17 mouse cellular contexts compared by ENCODE assay signal in genomic region chr16:94401636-94402035, GRCm38 (mm10). TPM values are rescaled to one million over a fixed set of nuclear protein-coding genes. Genes with fewer than 3 reads are reported as not detected.
DNase-seq lines count a peak whose midpoint lies in the region; ATAC-seq and TF ChIP-seq lines count a peak whose summit lies in the region.
"Had no signal": no experiment of that assay in that cellular context is flagged by ENCODE, and none has a peak within 500 bp of the region (broad histone marks: within the 10 kb centered on the region; RNA-seq: fewer than 3 reads in every experiment).

No protein-coding gene starts in this region.

- H3K4me2 ChIP-seq in heart, postnatal 0 days (ENCODE audit: low read depth, low read length), result no peak overlapping the region
- H3K4me2 ChIP-seq in forebrain, embryonic 13.5 days, result no peak overlapping the region
- H3K4me2 ChIP-seq: heart, embryonic 12.5 days; midbrain, embryonic 13.5 days had no signal

- WGBS in heart, postnatal 0 days, result 16% methylated on average over 2 of the region's 2 CpGs
- WGBS in forebrain, embryonic 13.5 days, result 51% methylated on average over 2 of the region's 2 CpGs

- TF ChIP-seq POLR2A in brain, embryonic 14.5 days (IDR thresholded peaks at IDR 0.05; ENCODE audit: borderline replicate concordance, extremely low read depth, insufficient read depth, insufficient read length, poor library complexity, severe bottlenecking), result no peak

- no peaks in the 10 kb centered on the region for H3K9me3 ChIP-seq in heart, postnatal 0 days (replicated peaks; ENCODE audit: control insufficient read depth, low read length)
- H3K9me3 ChIP-seq in forebrain, embryonic 13.5 days (replicated peaks), result no peaks in the 10 kb centered on the region
- H3K9me3 ChIP-seq: forebrain, embryonic 10.5 days; heart, embryonic 12.5 days; midbrain, embryonic 13.5 days had no signal

- H3K27ac ChIP-seq in heart, postnatal 0 days (ENCODE audit: low read depth), result peak overlapping the region; percentile 61
- no peak overlapping the region for H3K27ac ChIP-seq in forebrain, embryonic 13.5 days
- H3K27ac ChIP-seq: forebrain, embryonic 10.5 days; left cerebral cortex, adult 2 months; midbrain, embryonic 13.5 days had no signal

- H3K9ac ChIP-seq in heart, postnatal 0 days (replicated peaks; ENCODE audit: low read depth, low read length), result no peak overlapping the region
- no peak overlapping the region for H3K9ac ChIP-seq in forebrain, embryonic 13.5 days
- H3K9ac ChIP-seq: heart, embryonic 12.5 days; midbrain, embryonic 13.5 days had no signal

- no peaks in the 10 kb centered on the region for H3K27me3 ChIP-seq in heart, postnatal 0 days (ENCODE audit: control insufficient read depth, insufficient read depth, low read length)
- no peaks in the 10 kb centered on the region for H3K27me3 ChIP-seq in forebrain, embryonic 13.5 days
- H3K27me3 ChIP-seq: heart, embryonic 12.5 days; midbrain, embryonic 13.5 days had no signal

- no peak for TF ChIP-seq CTCF in heart, postnatal 0 days (IDR thresholded peaks at IDR 0.05; ENCODE audit: low read depth)
- no peak for TF ChIP-seq CTCF in brain, embryonic 14.5 days (IDR thresholded peaks at IDR 0.05; ENCODE audit: borderline replicate concordance, extremely low read depth, insufficient read depth, insufficient read length)

- peak; percentile 28 to 46 for DNase-seq in adrenal gland, postnatal 36 days
- no peak for DNase-seq in adrenal gland, postnatal 4 days (ENCODE audit: low spot score in 2 of 2)
- peak; percentile 15 for DNase-seq in heart, postnatal 0 days (ENCODE audit: low spot score)
- no peak for DNase-seq in heart, postnatal 10 days
- DNase-seq in brain, embryonic 14.5 days (ENCODE audit: low read depth), result peak; percentile 7
- peak; percentile 15 for DNase-seq in mesoderm, embryonic 11.5 days (ENCODE audit: low read depth, low spot score)
- no peak for DNase-seq in thymus, postnatal 14 days
- DNase-seq: B cell, adult 2 months; kidney, adult 2 months; liver; thymus, postnatal 36 days had no signal

- intact Hi-C loops in heart, postnatal 10 days (cut with DNase I), result no loop called here

- no peak for TF ChIP-seq EP300 in heart, postnatal 0 days (IDR thresholded peaks at IDR 0.05; ENCODE audit: low read depth)

- ATAC-seq in heart, postnatal 0 days (ENCODE audit: insufficient read depth, low read depth), result peak; percentile 37; the same call in 1 of the 2 replicates
- ATAC-seq in forebrain, embryonic 13.5 days, result no peak
- ATAC-seq: hindbrain, embryonic 16.5 days; midbrain, embryonic 13.5 days had no signal

- peaks cover 19% of the 10 kb centered on the region for H3K4me1 ChIP-seq in heart, postnatal 0 days (ENCODE audit: control insufficient read depth, insufficient read depth)
- H3K4me1 ChIP-seq in forebrain, embryonic 13.5 days, result no peaks in the 10 kb centered on the region

- no peak overlapping the region for H3K4me3 ChIP-seq in heart, postnatal 0 days (ENCODE audit: low read depth, low read length)
- no peak overlapping the region for H3K4me3 ChIP-seq in forebrain, embryonic 13.5 days
- H3K4me3 ChIP-seq: forebrain, embryonic 10.5 days; heart, embryonic 12.5 days; left cerebral cortex, adult 2 months; midbrain, embryonic 13.5 days had no signal

- H3K36me3 ChIP-seq in heart, postnatal 0 days (replicated peaks; ENCODE audit: control insufficient read depth, insufficient read depth, low read length), result peaks cover 22% of the 10 kb centered on the region; the same call in 1 of the 2 replicates
- peaks cover 28% of the 10 kb centered on the region for H3K36me3 ChIP-seq in forebrain, embryonic 13.5 days (ENCODE audit: poor library complexity, severe bottlenecking)

RNA-seq across cellular contexts. Expression of gene Pigp, which starts 30.0 kb away (rescaled TPM):
- total RNA-seq in adrenal gland, postnatal 36 days (2021), result 100 to 1,000 TPM in 1 of 2 experiments, 10 to 100 TPM in 1; 68.8 to 122 TPM
- 100 to 1,000 TPM; 101 to 106 TPM for total RNA-seq in adrenal gland, postnatal 4 days (2021)
- total RNA-seq in heart, postnatal 0 days (2014; rRNA removed; ENCODE audit: low replicate concordance), result 134 and 146 TPM in 2 replicates
- 229 and 244 TPM in 2 replicates for polyA plus RNA-seq in heart, postnatal 0 days (2015; fragmentation: Nextera tagmentation; extraction: Ambion mirVana)
- 10 to 100 TPM; 77.1 to 80.5 TPM for total RNA-seq in heart, postnatal 10 days (2021)
- polyA plus RNA-seq in brain, embryonic 14.5 days (2012; rRNA removed), result 76.8 and 101 TPM in 2 replicates
- polyA plus RNA-seq in forebrain, embryonic 13.5 days (2015; fragmentation: Nextera tagmentation; extraction: Ambion mirVana), result 120 and 126 TPM in 2 replicates

RNA-seq across cellular contexts. Expression of gene Ttc3, which starts 31.2 kb away (rescaled TPM):
- 100 to 1,000 TPM in 1 of 2 experiments, 10 to 100 TPM in 1; 96.4 to 119 TPM for total RNA-seq in adrenal gland, postnatal 36 days (2021)
- 100 to 1,000 TPM; 163 to 178 TPM for total RNA-seq in adrenal gland, postnatal 4 days (2021)
- total RNA-seq in heart, postnatal 0 days (2014; rRNA removed; ENCODE audit: low replicate concordance), result 159 and 178 TPM in 2 replicates
- polyA plus RNA-seq in heart, postnatal 0 days (2015; fragmentation: Nextera tagmentation; extraction: Ambion mirVana), result 121 and 133 TPM in 2 replicates
- total RNA-seq in heart, postnatal 10 days (2021), result 100 to 1,000 TPM; 127 to 128 TPM
- 290 and 425 TPM in 2 replicates for polyA plus RNA-seq in brain, embryonic 14.5 days (2012; rRNA removed)
- polyA plus RNA-seq in forebrain, embryonic 13.5 days (2015; fragmentation: Nextera tagmentation; extraction: Ambion mirVana), result 644 and 681 TPM in 2 replicates

Comparison
In these comparisons a context has a peak if more than half of its experiments do, and no peak if none do; other contexts are left out.
1. DNase-seq: peak in adrenal gland, postnatal 36 days (2 of 2), heart, postnatal 0 days (single experiment), brain, embryonic 14.5 days (single experiment) and mesoderm, embryonic 11.5 days (single experiment); none in adrenal gland, postnatal 4 days (0 of 2), heart, postnatal 10 days (0 of 2) and thymus, postnatal 14 days (single experiment).